Mouse (Mus musculus) adrenal gland, postnatal 14 days (tissue): Measurements from ENCODE around the gene Arntl2. TPM values are rescaled to one million over a fixed set of nuclear protein-coding genes. Genes with fewer than 3 reads are reported as not detected.
"Not testable (repeated sequence)": the region's sequence is repeated elsewhere in the genome, so short reads cannot be mapped to it uniquely, and the experiment has no call there.

Experiments
- DNase-seq: peaks from one replicate; pipeline ENCODE4 v3.0.0; 2021; ENCODE audit warnings: mixed read lengths
- total RNA-seq: library from RNA; stranded (reverse); gene quantifications from 2 replicates; pipeline ENCODE4 v1.2.3, GENCODE M21; 2021

Gene Arntl2
- total RNA-seq, 1 experiment from 2014 or later, result 1.3 TPM

DNA sequence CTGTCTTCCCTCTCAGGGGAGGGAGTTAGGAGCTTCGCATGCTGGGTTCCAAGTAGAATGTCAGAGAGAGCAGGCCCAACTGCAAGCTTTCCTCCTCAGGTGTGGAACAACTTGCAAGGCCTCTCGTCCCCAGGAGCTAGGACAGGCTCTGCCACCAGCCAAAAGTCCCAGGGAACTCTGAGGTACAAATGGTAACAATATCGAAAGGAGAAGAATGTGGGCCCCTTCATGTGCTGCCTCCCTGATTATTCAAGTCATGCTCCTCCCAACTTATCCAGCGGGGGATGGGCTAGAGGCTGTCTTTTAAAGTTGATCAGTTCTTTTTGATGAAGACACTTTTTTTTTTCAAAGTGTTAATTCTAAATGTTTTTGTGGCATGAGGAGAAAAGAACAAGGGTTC is 54.2 kb downstream of the Arntl2 start, which contains the start of gene Smco2:
Gene Smco2 (plus strand): TSS at position 55 of the 400 bp plus-strand sequence.
- no peak for DNase-seq

GRCm38 (mm10) chr6:146851916-146852315 is 56.1 kb downstream of the Arntl2 start:
- DNase-seq, result no peak

DNA sequence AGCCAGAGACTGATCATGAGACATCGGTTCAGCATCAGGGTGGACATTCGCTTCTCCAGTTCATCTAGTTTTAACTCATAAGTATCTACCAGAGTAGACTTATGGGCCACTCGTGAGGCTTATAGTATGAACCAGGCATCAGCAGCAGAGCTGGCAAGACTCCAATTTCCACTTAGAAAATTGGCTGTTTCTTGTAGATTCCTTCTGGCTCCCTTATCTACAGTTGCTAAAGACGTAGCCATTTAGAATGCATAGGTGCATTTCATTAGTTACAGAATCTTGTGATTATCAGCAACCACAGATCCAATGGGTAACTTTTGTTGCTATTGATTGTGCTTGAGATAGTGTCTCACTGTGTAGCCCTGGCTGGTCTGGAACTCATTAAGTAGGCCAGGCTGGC is 56.9 kb downstream of the Arntl2 start:
- no peak for DNase-seq

DNA sequence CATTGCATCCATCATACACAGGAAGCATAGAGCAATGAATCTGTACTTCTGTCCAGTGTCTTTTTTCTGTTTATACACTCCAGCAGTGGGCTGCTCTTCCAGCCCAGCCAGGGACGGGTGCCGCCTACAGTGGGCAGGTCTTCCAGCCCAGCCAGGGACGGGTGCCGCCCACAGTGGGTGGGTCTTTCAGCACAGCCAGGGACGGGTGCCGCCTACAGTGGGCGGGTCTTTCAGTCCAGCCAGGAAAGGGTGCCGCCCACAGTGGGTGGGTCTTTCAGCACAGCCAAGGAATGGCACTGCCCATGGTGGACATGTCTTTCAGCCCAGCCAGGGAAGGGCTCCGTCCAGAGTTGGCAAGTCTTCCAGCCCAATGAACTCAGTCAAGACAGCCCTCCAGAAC is 59.3 kb downstream of the Arntl2 start:
- no peak for DNase-seq

DNA sequence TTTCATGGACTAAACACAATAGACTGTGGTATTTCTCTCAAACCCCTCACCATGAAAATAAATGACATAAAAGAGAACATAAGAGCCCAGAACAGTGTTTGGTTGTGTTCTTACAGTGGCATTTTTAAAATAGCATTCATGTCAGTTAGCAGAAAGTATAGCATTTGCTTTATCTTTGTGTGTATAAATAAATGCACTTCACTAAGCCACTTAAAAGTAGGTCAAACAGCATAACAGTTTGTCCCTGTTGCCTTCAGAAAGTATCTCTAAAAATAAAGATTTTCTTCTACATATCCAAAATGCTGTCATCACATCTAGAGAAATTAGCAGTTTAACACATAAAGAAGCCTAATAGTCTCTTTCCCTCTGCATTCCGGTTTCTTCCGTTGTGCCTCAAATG is 61.5 kb downstream of the Arntl2 start:
- DNase-seq, result no peak

DNA sequence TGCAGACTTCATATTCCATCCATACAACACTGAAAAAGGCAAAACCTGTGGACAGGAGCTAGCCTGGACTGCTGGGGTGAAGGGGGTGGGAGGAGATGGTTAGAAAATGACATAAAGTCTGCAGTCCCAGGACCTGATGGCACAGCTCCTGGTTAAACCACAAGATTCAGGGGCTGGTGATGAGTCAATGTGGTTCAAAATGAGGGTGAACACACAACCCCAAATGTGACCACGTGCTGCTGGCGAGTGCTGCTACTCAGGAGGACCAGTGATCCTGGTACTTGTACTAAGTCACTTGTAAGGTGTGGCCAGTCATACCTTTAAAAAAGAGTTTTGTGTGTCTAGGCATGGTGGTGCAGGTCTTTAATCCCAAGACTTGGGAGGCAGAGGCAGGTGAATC is 67.3 kb downstream of the Arntl2 start:
- no peak for DNase-seq

- DNase-seq, result not testable (repeated sequence)
Observed at GRCm38 (mm10) chr6:146864370-146864769, 68.5 kb downstream of the Arntl2 start.

GRCm38 (mm10) chr6:146865701-146866100 is 69.8 kb downstream of the Arntl2 start:
- DNase-seq, result no peak

- DNase-seq, result no peak
Observed at GRCm38 (mm10) chr6:146871975-146872374, 76.1 kb downstream of the Arntl2 start.

- DNase-seq, result no peak
Observed at GRCm38 (mm10) chr6:146874415-146874814, 78.6 kb downstream of the Arntl2 start.

DNA sequence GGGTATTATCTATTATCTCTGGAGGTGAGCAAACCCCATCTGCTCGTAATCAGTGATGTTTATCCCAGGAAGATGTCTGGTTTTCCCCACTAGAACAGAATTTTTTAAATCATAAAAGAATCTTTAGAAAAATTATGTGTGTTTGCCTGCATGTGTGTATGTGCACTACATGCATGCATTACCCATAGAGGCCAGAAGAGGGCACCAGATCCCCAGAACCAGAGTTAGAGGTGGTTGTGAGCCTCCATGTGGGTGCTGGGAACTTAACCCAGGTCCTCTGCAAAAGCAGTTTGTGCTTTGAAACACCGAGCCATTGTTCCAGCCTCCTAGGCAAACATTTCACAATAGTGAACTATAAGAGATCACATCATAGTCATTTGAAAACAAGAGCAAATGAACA is 81.0 kb downstream of the Arntl2 start:
- no peak for DNase-seq

- no peak for DNase-seq
Observed at GRCm38 (mm10) chr6:146877425-146878045, 81.7 kb downstream of the Arntl2 start.

DNA sequence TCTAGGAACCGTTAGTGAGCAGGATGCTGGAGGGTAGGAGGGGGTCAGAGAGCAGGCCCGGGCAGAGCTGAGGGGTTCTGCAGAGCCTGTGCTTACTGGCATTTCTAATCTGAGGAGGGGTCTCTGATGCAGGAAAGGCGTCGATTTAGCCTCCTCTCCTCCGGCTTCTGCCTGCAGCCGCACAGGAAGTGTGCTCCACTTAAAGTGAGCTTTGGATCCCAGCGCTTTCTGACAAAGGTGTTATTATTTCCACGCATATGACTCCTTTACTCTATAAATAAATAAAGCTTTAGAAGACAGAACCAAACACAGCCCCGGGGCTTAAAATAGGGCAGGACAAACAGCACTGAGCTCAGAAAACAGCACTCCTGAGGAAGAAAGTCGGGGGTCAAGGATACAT is 83.1 kb downstream of the Arntl2 start:
- DNase-seq, result no peak

DNA sequence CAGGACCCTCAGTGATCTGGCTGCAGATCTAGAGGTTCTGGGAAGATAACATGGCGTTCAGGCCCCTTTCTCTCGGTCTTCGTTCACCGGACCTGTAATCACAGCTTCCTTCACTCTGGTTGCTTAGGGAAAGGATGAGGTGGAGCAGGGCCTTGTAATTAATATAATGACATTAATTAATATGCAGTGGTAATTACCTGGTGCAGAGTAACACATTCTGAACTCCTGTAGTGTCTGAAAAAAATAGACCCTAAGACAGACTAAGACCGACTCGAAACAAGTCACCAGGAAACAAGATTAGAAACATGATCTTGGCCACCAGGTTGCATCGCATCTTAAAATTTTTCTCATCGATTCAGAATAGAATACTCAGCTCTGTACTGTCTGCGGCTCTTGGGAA is 84.0 kb downstream of the Arntl2 start:
- DNase-seq, result no peak

GRCm38 (mm10) chr6:146880296-146880695 is 84.4 kb downstream of the Arntl2 start:
- DNase-seq, result no peak

- no peak for DNase-seq
Observed at GRCm38 (mm10) chr6:146881896-146882770, 86.3 kb downstream of the Arntl2 start.

Other genes starting within 250 kb of the Arntl2 start
- gene Fgfr1op2, start 218.9 kb upstream of the Arntl2 start, total RNA-seq, result 92.2 and 94.2 TPM in 2 replicates
- gene Ints13, start 218.2 kb upstream of the Arntl2 start, total RNA-seq, result 40.4 and 48.7 TPM in 2 replicates
- 63.7 and 66.8 TPM in 2 replicates for gene Med21, start 153.5 kb upstream of the Arntl2 start, total RNA-seq
- gene Tm7sf3, start 153.2 kb upstream of the Arntl2 start, total RNA-seq, result 38.3 and 40.4 TPM in 2 replicates
- gene Stk38l, start 71.1 kb upstream of the Arntl2 start, total RNA-seq, result 17.8 and 18.9 TPM in 2 replicates
- gene Smco2, start 54.0 kb downstream of the Arntl2 start, total RNA-seq, result not detected in 2 replicates
- 83.0 and 102 TPM in 2 replicates for gene Ppfibp1, start 92.4 kb downstream of the Arntl2 start, total RNA-seq
- gene 1700034J05Rik, start 158.4 kb downstream of the Arntl2 start, total RNA-seq, result not detected in 2 replicates
- 1.1 and 1.9 TPM in 2 replicates for gene Rep15, start 236.5 kb downstream of the Arntl2 start, total RNA-seq
- 143 and 152 TPM in 2 replicates for gene Mrps35, start 246.7 kb downstream of the Arntl2 start, total RNA-seq